ENCODE assay signal across 9 mouse cellular contexts in the genomic region with DNA sequence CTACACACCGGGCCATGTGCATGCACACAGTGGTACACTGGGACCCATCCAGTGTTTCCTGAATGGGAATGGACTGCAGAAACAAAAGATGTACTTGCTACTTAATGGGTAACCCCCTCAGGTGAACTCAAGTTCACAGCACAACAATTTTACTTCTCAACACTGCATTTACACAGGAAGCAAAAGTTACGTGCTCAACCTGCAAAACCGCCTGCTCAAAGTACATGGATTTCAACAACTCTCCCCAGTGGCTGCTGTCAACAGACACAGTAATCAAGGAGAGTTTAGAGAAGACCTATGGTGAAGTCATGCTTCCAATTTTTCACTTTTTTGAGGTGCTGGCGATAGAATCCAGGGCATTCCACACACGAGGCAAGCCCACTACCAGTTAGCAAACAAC. TPM values are rescaled to one million over a fixed set of nuclear protein-coding genes. Genes with fewer than 3 reads are reported as not detected.
DNase-seq lines count a peak whose midpoint lies in the region; ATAC-seq and TF ChIP-seq lines count a peak whose summit lies in the region.
"Had no signal": no experiment of that assay in that cellular context is flagged by ENCODE, and none has a peak within 500 bp of the region (broad histone marks: within the 10 kb centered on the region; RNA-seq: fewer than 3 reads in every experiment).

No protein-coding gene starts in this region.

- H3K4me2 ChIP-seq in hindbrain, embryonic 11.5 days (replicated peaks; ENCODE audit: low read depth, low read length), result 0 out of 2 replicates have a peak overlapping the region, but pooled peaks have one; percentile 13
- peak overlapping the region; percentile 73 for H3K4me2 ChIP-seq in liver, postnatal 0 days (ENCODE audit: low read depth, low read length)

- no peaks in the 10 kb centered on the region for H3K27me3 ChIP-seq in heart, embryonic 10.5 days (ENCODE audit: insufficient read depth, poor library complexity, severe bottlenecking)
- H3K27me3 ChIP-seq in E14TG2a.4 (ENCODE audit: insufficient read depth, low read length), result no peaks in the 10 kb centered on the region
- no peaks in the 10 kb centered on the region for H3K27me3 ChIP-seq in hindbrain, embryonic 11.5 days (ENCODE audit: control insufficient read depth, insufficient read depth, low read length)
- no peaks in the 10 kb centered on the region for H3K27me3 ChIP-seq in liver, postnatal 0 days (ENCODE audit: insufficient read depth, low read length)

- ATAC-seq in hindbrain, embryonic 11.5 days (ENCODE audit: low FRiP score), result no peak
- no peak for ATAC-seq in liver, postnatal 0 days

- H3K9ac ChIP-seq in hindbrain, embryonic 11.5 days (ENCODE audit: low read depth, low read length), result peak overlapping the region; percentile 21; the same call in 1 of the 2 replicates
- H3K9ac ChIP-seq in liver, postnatal 0 days (replicated peaks), result peak overlapping the region; percentile 68

- no peaks in the 10 kb centered on the region for H3K9me3 ChIP-seq in heart, embryonic 10.5 days
- H3K9me3 ChIP-seq in E14TG2a.4 (ENCODE audit: low read length), result no peaks in the 10 kb centered on the region
- H3K9me3 ChIP-seq in hindbrain, embryonic 11.5 days (ENCODE audit: control insufficient read depth, low read length), result no peaks in the 10 kb centered on the region
- no peaks in the 10 kb centered on the region for H3K9me3 ChIP-seq in liver, postnatal 0 days (ENCODE audit: low read length)

- no peak overlapping the region for H3K27ac ChIP-seq in heart, embryonic 10.5 days
- H3K27ac ChIP-seq in hindbrain, embryonic 11.5 days (ENCODE audit: low read depth, low read length), result no peak overlapping the region
- peak overlapping the region; percentile 88; the same call in 1 of the 2 replicates for H3K27ac ChIP-seq in liver, postnatal 0 days (ENCODE audit: low read depth)

- no peak for TF ChIP-seq EP300 in liver, postnatal 0 days (IDR thresholded peaks at IDR 0.05; ENCODE audit: low read depth)

- no peak for TF ChIP-seq CTCF in E14TG2a.4 (conservative IDR thresholded peaks at IDR 0.05; ENCODE audit: low read length)
- TF ChIP-seq CTCF in liver, postnatal 0 days (IDR thresholded peaks at IDR 0.05; ENCODE audit: low read depth), result no peak

- H3K36me3 ChIP-seq in heart, embryonic 10.5 days, result peaks cover 16% of the 10 kb centered on the region
- H3K36me3 ChIP-seq in E14TG2a.4 (ENCODE audit: insufficient read depth, low read length), result peaks cover 42% of the 10 kb centered on the region
- no peaks in the 10 kb centered on the region for H3K36me3 ChIP-seq in hindbrain, embryonic 11.5 days (ENCODE audit: control insufficient read depth, insufficient read depth, low read length)
- H3K36me3 ChIP-seq in liver, postnatal 0 days (replicated peaks; ENCODE audit: insufficient read depth, low read length), result peaks cover 13% of the 10 kb centered on the region

- no peak overlapping the region; the same call in 1 of the 2 replicates for H3K4me3 ChIP-seq in heart, embryonic 10.5 days
- H3K4me3 ChIP-seq in E14TG2a.4 (replicated peaks; ENCODE audit: low read length), result peak overlapping the region; percentile 91
- H3K4me3 ChIP-seq in hindbrain, embryonic 11.5 days (ENCODE audit: low read depth, low read length), result no peak overlapping the region
- peak overlapping the region; percentile 94 for H3K4me3 ChIP-seq in liver, postnatal 0 days (ENCODE audit: low read depth, low read length)

- peak; percentile 58 for DNase-seq in heart, embryonic 10.5 days (ENCODE audit: low spot score)
- no peak for DNase-seq in heart, postnatal 4 days
- no peak for DNase-seq in hindbrain, embryonic 11.5 days (ENCODE audit: low spot score)
- DNase-seq in liver, postnatal 0 days, result no peak
- no peak for DNase-seq in ovary, postnatal 36 days (ENCODE audit: low spot score)
- no peak for DNase-seq in adrenal gland, postnatal 10 days
- DNase-seq in spleen, postnatal 36 days (ENCODE audit: low spot score in 2 of 2), result no peak
- DNase-seq: thymus, postnatal 4 days had no signal

- peaks cover 26% of the 10 kb centered on the region for H3K4me1 ChIP-seq in heart, embryonic 10.5 days
- peaks cover 53% of the 10 kb centered on the region for H3K4me1 ChIP-seq in E14TG2a.4 (replicated peaks; ENCODE audit: low read depth, low read length)
- H3K4me1 ChIP-seq in hindbrain, embryonic 11.5 days (replicated peaks; ENCODE audit: control insufficient read depth, insufficient read depth, low read length), result peaks cover 6% of the 10 kb centered on the region
- peaks cover 27% of the 10 kb centered on the region for H3K4me1 ChIP-seq in liver, postnatal 0 days (ENCODE audit: insufficient read depth)

- WGBS in heart, embryonic 10.5 days, result 65% methylated on average over 5 of the region's 5 CpGs
- WGBS in hindbrain, embryonic 11.5 days, result 69% methylated on average over 5 of the region's 5 CpGs
- 40% methylated on average over 5 of the region's 5 CpGs for WGBS in liver, postnatal 0 days (ENCODE audit: insufficient replicate concordance)

RNA-seq across cellular contexts. Expression of a gene that starts 1.6 kb away (rescaled TPM):
- 96.4 and 110 TPM in 2 replicates for polyA plus RNA-seq in heart, embryonic 10.5 days (2016; fragmentation: Nextera tagmentation; extraction: Ambion mirVana)
- total RNA-seq in heart, postnatal 4 days (2021), result 10 to 100 TPM; 55.0 to 56.1 TPM
- 152 and 164 TPM in 2 replicates for polyA plus RNA-seq in hindbrain, embryonic 11.5 days (2014; fragmentation: Nextera tagmentation; extraction: Ambion mirVana)
- 52.6 and 59.8 TPM in 2 replicates for polyA plus RNA-seq in liver, postnatal 0 days (2015; fragmentation: Nextera tagmentation; extraction: Ambion mirVana)
- 10 to 100 TPM; 47.6 to 48.3 TPM for total RNA-seq in adrenal gland, postnatal 10 days (2021)

RNA-seq across cellular contexts. Expression of a gene that starts 1.8 kb away (rescaled TPM):
- 13.6 and 14.0 TPM in 2 replicates for polyA plus RNA-seq in heart, embryonic 10.5 days (2016; fragmentation: Nextera tagmentation; extraction: Ambion mirVana)
- 10 to 100 TPM; 18.1 to 20.4 TPM for total RNA-seq in heart, postnatal 4 days (2021)
- polyA plus RNA-seq in hindbrain, embryonic 11.5 days (2014; fragmentation: Nextera tagmentation; extraction: Ambion mirVana), result 12.4 and 14.2 TPM in 2 replicates
- polyA plus RNA-seq in liver, postnatal 0 days (2015; fragmentation: Nextera tagmentation; extraction: Ambion mirVana), result 3.5 and 3.9 TPM in 2 replicates
- total RNA-seq in adrenal gland, postnatal 10 days (2021), result 10 to 100 TPM; 14.5 to 15.6 TPM

RNA-seq across cellular contexts. Expression of a gene that starts 22.6 kb away (rescaled TPM):
- polyA plus RNA-seq in heart, embryonic 10.5 days (2016; fragmentation: Nextera tagmentation; extraction: Ambion mirVana), result 52.1 and 57.9 TPM in 2 replicates
- 100 to 1,000 TPM; 134 to 137 TPM for total RNA-seq in heart, postnatal 4 days (2021)
- polyA plus RNA-seq in hindbrain, embryonic 11.5 days (2014; fragmentation: Nextera tagmentation; extraction: Ambion mirVana), result 49.3 and 58.1 TPM in 2 replicates
- 60.2 and 66.9 TPM in 2 replicates for polyA plus RNA-seq in liver, postnatal 0 days (2015; fragmentation: Nextera tagmentation; extraction: Ambion mirVana)
- 100 to 1,000 TPM; 125 to 132 TPM for total RNA-seq in adrenal gland, postnatal 10 days (2021)

Comparison
In these comparisons a context has a peak if more than half of its experiments do, and no peak if none do; other contexts are left out.
1. H3K4me3 ChIP-seq: peak in E14TG2a.4 (single experiment) and liver, postnatal 0 days (single experiment); none in heart, embryonic 10.5 days (single experiment) and hindbrain, embryonic 11.5 days (single experiment).